Mouse (Mus musculus): Measurements from ENCODE around the gene Card6. TPM values are rescaled to one million over a fixed set of nuclear protein-coding genes. Genes with fewer than 3 reads are reported as not detected.

Gene Card6
- 1.5 and 1.7 TPM in 2 replicates for polyA plus RNA-seq (2012; rRNA removed)

DNA sequence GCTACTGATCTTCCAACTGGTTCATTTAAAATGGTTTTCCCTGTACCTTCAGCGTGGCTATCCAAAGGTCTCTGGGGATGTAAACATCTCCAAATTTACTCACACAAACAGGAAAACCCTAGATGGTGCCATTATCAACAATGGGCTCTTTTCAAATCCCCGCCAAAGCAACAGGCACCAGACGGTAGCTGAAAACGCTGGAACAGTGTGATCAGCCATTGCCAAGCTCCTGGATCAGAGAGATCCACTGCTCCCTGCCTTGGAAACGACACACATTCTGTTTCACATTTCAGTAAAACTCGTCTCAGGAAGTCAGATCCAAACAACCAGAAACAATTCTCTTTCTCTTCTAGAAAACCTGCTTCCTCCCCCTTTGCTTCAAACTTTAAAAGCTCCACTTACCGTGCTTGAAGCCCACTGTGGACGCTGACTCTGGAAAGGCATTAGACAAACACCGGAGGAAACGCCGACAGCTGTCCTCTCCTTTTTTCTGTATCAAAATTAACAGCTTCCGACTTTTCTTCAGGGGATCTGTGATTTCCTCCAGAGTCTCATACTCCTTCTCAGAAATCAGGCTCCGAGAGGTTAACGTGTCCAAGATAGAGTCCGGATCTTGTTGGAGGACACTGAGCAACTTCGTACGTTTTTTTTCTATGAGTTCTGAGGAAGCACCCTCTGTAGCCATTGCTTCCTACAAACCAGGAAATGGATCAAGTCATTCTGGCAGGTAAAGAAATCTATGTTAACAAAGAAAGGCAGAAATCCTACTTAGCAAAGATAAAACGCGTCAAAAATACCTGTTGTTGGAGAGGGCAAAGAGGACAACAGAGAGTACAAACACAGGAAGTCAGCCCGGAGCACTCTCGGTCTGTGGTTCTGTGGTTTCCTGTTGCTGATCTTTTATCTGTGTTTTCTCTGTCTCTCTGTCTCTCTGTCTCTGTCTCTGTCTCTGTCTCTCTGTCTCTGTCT lies at the start of gene Card6:
Gene Card6, minus strand, starts transcription at position 854 of the 969 bp plus-strand sequence.

DNA sequence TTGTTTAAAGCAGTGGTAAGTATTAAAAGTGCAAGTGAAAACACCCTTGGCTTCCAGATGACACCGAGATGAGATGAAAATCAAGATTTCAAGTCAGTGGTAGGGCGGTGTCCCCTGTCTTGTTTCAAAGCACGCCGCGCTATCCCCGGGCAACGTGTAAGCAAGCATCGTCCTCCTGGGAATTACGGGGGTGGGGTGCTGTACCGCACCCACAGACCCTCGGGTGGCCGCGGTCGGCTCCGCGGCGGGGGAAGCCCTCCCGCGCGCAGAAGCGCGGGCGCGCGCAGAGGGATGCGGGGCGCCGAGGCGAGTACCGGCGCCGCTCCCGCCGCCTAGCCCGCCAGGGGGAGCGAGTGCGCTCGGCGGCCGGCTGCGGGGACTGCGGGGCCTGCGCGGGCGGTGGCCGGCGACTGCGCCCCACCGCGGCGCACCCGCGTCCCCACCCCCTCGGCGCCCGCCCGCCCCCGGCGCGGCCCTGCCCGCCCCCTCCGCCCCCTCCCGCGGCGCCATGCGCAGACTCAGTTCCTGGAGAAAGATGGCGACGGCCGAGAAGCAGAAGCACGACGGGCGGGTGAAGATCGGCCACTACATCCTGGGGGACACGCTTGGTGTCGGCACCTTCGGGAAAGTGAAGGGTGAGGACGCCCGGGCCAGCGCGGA lies 35.2 kb upstream of the Card6 start, which contains the start of gene Prkaa1:
Gene Prkaa1, plus strand, starts transcription at position 501 of the 660 bp plus-strand sequence.

DNA sequence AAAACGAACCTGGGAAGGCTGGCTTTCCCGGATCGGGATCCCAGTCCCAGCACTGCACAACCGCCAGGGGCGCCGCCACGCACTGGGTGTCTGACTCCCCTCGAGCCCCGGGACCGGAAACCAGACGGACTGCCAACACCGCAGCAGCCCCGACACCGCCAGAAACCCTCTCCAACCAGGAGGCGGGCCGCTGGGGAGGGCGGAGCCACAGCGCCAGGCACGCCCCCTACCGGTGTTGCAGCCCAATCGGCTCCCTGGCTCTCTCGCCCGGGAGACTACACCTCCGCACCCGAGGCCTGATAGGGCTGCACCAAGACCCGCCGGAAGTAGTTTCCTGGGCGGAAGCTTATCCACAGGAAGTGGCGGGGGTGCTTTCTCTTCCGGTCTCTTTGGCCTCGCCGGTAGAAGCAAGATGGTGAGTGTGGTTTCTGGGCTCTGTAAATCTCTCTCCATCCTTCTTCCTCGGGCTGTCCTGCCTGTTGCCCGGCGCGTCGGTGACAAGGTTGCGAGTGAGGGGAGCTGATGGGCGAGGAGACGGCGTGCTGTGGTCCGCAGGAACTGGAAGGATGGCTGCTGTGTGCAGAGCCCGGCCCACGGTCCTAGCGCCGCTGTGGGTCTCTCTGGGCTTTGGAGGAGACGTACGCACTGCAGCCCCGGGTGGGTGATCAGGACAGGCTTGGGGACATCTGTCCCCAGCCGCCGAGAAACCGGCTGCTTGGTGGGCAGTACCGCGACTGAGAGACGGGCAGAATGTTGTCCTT lies 8.1 kb upstream of the Card6 start, which contains the start of gene Rpl37:
Gene Rpl37, plus strand, starts transcription at position 376 of the 761 bp plus-strand sequence.

DNA sequence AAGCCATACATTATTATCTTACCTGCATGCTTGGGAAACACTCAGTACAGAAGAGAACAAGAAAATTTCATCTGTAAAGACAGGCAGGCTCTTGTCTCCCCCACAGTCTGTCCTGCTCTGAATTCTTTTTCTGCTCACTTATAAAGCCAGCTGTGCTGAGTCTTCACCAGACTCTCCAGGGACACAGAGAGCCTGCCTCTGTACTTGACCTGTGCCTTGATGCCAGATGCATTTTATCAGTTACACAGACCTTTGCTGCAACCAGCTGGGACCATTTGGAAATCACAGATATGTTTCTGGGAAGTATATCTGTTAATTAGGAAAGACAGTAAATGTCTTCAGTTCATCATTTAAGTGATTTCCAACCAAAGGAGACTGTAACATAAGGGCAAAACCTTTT lies 44.7 kb downstream of the Card6 start, which contains the start of gene C7:
Gene C7, minus strand, starts transcription at position 106 of the 400 bp plus-strand sequence.

Other genes with a start within 250 kb of the Card6 start
- not detected in 2 replicates for gene Mroh2b, start 209.8 kb downstream of the Card6 start, polyA plus RNA-seq (2012; rRNA removed)
- 0.09 and 0.72 TPM in 2 replicates for gene C7, start 44.8 kb downstream of the Card6 start, polyA plus RNA-seq (2012; rRNA removed)
- 749 and 941 TPM in 2 replicates for gene Rpl37, start 8.1 kb upstream of the Card6 start, polyA plus RNA-seq (2012; rRNA removed)
- 3.2 and 3.3 TPM in 2 replicates for gene Prkaa1, start 35.3 kb upstream of the Card6 start, polyA plus RNA-seq (2012; rRNA removed)
- 1.1 and 2.7 TPM in 2 replicates for gene Ttc33, start 77.0 kb upstream of the Card6 start, polyA plus RNA-seq (2012; rRNA removed)
- gene Ptger4, start 135.6 kb upstream of the Card6 start, polyA plus RNA-seq (2012; rRNA removed): 49.4 and 50.3 TPM in 2 replicates

Measured in colon, adult 2 months (tissue).